Mouse (Mus musculus) adrenal gland, adult (tissue): ENCODE measurements around the gene Mn1.
A peak's percentile ranks its signal among the peaks of the same experiment; 100 is the strongest.

Experiments
- DNase-seq, 2 experiments: peaks; one replicate each; pipeline ENCODE4 v3.0.0; 2022 to 2023; ENCODE audit warnings: low spot score in 1 of 2; ENCODE audit not compliant: inconsistent age in 2 of 2

Gene Mn1

DNA sequence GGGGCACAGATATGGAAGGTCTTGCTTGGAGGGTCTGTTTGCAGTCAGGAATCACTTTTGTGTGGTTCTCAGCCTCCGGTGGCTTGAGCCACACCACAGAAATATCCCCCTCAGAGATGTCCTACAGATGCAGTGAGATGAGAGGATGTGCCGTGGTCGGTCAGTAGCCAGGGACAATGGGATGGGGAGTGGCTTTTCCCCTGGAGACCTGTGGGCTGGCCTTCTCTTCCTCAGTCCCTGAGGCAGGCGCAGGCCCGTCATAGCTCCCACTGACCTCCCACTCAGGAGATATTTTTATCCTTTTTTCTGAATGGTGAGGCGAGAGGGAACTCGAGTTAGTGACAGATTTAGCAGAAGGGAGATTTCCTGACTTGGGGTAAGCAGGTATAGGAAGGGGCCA lies 12.6 kb downstream of the Mn1 start:
- DNase-seq, result peak in 1 of 2 experiments; percentile 48

DNA sequence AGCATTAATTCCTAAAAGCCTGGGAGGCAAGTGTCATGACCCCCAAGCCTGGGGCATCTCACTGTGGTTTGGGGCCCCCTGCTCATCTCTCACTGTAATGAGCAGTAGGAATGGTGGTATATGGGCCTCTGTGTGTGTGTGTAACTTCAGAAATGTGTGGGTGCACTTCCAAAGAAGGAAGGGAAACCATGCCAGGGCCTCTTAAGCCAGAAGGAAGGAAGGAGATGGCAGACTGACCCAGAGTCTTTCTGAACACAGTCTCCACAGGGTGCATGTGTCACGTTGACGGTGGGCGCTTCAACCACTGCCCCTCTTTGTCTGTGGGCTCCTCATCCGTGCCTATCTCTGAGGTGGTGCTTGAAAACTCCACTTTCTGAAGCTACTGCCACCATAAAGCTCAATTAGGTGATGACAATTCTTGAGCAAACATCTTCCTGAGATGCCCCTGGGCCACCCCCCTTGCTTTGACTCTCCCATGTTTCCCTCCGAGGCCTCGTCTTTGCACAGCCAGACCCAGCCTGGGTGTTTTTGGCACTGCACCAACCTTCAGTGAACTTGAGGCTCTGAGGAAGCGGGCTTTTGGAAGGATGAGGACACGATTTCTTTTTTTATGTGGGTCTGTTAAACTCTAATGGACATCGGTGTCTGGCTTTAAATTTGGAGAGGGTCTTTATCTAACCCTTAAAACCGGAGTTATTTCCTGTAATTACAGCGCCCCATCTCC lies 14.0 kb downstream of the Mn1 start:
- DNase-seq, result no peak

DNA sequence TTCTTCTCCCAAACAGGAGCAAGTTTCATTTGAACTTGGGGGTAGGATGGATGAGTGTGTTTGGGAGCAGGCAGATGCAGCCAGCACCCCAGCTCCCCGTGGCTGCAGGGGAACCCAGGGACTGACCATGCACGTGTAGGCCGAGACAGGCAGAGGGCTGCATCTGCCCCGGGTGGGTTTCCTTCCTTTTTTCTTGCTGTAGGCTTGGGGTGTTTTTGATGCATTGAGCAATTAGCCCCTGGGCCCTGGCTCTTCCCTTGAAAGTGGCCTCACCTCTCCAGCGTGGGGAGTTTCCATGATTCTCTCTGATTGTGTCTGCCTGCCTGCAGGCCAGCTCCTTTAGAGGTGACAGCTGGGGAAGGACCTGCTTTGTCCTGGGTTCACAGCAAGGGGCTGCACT lies 15.7 kb downstream of the Mn1 start:
- DNase-seq, result no peak

DNA sequence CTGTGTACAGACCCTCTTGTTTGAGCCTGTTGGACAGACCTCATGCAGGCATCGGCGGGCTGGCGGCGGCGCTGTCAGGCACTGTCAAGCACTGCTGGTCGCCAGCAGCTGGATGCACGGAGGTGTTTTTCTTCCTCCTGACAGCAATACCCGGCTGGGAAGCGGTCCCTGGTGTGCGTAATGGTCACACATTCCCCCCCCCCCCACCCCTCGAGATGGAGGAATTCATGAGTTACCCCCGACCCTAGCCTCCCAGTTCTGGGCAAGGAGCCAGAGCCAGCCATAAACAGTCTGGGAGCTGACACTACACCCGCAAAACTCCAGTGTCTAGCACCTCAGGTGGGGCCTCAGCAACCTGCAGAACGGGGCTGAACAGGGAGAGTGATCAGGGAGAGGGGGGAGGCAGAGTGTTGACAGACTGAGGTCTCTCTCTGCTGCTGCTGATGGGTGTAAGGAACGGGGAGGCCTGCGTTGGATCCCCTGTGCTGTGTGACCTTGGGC lies 17.2 kb downstream of the Mn1 start:
- no peak for DNase-seq

DNA sequence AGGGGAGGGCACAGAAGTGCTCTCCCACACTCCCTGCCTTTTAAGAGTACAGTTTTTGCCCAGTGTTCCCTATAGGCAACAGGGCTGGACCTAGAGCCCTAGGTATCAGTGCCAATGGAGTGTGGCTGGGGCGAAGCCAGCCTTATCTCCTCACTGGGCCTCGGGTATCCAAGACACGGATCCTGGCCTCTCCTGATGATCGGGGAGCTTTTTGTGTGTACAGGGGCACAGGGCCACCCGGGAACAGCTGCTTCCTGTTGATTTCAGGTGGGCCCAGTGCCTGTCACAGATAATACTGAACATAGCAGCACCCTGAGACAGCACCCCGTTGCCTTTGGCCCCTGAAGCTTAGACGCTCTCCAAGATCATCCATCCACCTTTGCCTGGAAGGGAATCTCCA lies 19.1 kb downstream of the Mn1 start:
- DNase-seq, result no peak

DNA sequence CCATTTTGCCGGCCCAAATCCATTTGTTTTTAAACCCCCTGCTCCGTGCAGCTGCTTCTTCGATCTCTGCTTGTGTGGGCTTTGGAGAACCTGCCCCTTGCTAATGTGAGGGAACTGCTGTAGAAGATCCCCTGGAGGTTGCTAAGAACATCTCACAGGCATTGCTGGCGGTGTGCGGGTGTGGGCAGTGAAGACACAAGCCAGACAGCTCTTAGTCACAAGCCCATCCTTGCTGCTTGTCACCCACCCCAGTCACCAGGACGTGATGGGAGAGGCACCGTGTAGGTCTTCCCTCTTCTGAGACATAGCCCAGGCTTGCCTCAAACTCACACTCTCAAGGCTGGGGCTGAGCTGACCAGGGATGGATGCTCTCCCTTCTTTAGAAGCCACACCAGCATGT lies 20.0 kb downstream of the Mn1 start:
- DNase-seq, result no peak

DNA sequence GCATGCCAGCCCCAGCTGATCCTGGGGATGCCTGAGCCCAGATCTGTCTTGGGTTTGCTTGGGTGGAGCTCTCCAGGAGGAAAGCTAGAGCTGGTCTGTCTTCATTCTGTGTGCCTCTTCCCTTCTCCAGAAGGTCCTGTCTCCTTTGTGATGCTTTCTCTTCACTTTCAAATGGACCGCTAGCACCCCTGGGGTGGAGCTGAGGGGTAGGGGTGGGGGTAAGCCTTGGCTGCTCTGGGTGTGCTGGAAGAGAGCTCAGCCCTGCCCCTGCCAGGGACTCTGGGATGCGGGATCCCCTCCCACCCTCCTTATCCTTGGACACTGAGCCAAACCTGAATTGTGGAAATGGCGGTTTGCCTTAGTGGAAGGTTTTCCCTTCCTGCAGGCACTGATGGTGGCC lies 21.2 kb downstream of the Mn1 start:
- DNase-seq, result no peak

DNA sequence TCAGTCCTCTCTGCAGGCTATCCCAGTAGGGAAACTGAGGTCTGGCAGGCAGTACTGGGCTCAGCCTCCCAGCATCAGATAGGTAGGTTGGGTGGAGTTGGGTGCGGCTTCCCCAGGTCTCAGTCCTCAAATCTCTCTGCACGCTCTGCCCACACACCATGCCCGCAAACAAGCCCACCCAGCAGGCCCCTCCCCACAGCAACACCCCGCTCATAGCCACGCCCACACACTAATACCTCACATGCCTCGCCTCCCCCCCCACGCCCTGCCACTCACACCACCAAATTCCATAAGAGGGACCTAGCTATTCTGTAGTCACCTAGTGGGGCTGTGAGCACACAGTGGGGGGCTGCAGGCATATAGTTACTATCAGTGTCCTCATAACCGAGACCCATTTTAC lies 21.7 kb downstream of the Mn1 start:
- DNase-seq, result no peak

DNA sequence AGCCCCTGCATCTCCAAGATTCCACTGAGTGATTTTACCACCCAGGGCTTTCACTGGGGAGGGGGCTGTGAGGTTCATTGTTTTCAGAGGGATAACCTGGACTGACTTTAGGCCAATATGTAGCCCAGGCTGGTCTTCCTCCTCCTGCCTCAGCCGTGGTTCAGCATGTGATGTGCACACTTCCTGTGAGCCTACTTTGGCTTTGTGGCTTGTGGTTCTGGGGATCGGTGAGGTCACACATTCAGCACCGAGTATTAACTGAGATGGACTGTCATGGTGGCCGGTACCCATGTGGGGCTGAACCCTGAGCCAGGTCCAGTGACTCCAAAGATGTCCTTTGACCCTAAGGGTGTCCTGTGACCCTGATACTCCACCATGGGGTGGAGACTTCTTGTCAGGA lies 23.1 kb downstream of the Mn1 start:
- DNase-seq, result no peak

DNA sequence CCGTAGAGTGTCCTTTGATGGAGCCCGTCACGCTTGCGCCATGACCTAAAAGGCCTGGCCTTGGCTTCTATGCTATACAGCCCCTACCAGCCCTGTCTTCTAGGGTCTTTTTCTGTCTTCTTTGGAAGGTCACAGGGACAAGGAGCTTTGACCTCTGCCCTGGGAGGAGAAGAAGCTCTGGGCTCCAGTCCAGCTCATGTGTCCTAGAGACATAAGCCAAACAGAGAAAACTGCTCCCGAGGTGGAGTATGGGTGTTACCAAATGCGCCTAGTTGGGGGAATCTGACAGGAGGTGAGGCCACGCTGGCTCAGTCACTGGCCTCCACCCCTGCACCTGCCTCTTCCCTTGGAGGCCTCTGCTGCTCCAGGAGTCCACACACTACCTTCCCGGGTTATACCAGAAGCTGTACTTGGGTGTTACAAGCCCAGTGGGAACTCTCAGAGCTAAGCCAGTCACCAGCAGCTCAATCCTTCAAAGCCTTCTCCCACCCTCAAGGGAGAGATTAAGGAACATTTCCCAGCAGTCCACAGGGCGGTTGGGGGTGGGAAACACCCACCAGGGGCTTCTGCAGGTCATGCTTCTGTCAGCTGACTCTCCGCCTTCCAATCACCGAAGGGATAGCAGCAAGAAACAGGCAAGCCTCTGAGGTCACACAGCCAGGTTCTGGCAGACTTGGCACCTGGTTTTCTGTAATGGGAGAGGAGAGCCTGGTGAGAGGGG lies 25.1 kb downstream of the Mn1 start:
- no peak for DNase-seq

DNA sequence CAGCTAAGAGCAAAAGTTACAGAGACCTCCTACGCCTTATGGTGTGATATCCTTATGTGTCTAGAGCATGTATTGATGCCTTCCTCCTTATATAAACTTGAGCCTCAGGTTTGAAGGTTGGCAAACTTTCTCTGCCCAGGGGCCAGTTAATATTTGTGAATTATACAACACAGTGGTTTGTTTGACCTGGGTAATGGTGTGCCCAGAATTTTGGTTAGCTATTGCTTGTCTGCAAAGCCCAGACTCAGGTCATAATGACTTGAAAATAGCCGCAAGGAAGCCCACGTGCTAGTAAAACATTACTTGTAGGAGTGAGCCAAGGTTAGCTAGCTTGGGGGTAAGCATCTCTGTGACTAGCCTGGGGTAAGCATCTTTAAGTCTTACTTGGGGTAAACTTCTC lies 26.5 kb downstream of the Mn1 start:
- DNase-seq, result no peak

DNA sequence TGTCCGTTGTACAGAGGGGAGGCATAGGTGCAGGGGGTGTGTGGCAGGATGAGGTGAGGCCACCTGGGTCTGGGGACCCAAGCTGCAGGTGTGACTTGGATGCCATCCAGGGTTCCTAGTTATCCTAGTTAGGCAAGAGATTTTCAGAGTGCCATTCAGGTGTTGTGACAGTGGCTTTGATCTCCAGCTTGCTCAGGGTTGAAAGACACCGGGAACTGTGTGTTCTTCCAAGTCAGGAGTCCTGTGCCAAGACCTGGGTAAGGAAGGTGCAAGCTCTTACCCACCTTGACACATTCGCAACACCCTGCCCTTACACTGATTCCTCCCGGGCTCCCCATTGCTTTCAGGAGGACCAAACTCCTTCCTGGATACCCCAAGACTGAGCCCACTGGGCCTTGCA lies 27.2 kb downstream of the Mn1 start:
- DNase-seq, result no peak

DNA sequence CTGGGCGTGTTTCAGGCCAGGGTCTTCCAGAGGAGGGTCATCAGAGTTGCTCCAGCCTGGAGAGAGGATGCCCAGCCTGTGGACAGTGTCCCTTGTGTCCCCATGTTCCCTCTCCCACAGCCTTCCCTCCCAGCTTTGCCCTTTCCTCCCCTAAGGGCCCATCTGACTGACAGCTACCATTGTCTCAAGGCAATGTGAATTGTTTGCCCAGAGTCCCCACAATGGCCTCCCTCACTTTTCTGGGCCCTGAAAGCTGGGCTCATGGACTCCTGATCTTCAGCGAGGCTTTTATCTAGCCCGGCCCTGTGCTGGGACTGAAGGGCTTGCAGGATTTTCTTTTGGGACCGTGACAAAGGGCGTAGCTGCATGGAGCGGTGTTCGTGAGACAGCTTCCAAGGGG lies 29.5 kb downstream of the Mn1 start:
- no peak for DNase-seq

DNA sequence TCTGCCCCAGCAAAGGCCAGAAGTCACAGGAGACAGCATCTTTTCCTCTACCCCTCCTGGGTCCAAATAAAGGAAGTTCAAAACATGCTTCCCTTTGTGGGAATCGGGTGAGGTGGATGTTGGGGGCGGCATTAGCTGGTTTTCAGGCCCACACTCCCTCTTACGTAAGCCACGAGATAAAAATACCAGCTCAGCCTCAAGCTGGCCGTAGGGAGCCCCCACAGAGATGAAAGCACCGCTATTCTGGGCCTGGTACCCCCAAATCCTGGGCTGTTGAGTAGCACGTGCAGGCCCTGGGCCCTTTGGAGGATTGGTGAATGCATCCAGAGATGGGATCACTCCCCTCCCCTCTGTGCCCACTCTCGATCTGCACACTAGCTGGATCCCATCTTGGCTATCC lies 32.5 kb downstream of the Mn1 start:
- no peak for DNase-seq

DNA sequence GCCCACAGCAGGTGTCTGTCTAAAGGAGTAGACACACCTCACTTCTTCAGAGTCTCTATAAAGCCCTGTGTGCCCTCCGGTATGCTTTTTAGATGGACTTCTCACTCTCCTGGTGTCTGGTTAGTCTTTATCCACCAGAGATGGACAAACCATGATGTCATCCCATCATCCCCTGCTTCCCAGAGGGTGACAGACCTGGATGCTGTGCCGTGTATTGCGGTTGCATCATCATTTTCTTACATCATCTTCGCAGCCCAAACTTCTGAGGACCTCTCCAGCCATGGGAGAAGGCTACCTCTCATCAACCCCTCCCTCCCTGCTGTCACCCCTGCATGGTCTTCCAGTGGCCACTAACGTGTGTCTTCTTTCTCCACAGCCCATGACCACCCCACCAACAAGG lies 37.1 kb downstream of the Mn1 start:
- no peak for DNase-seq

DNA sequence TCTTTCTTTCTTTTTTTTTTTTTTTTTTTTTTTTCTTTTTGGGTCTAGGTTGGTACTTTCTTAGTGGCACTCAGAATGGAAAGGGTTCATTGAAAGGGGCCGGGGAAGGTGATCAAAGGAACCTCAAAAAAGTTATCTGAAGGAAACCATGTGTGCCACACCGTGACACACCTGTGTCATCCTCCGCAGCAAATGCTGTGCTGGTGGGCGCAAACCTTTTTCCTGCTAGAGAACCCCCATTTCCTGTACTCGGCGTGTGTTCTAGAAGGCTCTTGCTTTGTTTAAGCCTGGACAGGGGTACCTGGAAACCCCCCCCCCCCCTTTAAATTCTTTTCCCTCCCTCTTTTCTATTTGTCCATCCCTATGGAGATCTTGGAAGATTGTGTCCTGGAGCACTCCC lies 37.7 kb downstream of the Mn1 start:
- DNase-seq, result no peak

DNA sequence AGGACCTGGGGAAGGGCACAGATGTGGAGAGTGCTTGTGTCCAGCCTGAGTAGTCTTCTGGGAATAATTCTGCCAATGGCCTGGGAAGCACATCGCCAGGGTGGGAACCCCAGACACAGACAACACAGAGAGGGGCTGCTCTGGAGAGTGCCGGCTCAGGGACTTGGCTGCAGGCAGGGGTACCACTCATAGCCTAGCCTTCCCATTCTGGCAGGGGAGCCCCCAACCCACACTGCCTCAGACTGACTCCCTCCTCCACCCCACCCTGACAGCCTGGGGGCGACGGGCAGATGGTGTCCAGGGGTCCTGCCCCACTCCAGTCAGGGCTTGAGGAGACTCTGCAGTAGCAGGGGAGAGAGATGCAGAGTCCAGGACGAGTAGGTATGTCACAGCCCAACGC lies 41.5 kb downstream of the Mn1 start:
- DNase-seq, result no peak

DNA sequence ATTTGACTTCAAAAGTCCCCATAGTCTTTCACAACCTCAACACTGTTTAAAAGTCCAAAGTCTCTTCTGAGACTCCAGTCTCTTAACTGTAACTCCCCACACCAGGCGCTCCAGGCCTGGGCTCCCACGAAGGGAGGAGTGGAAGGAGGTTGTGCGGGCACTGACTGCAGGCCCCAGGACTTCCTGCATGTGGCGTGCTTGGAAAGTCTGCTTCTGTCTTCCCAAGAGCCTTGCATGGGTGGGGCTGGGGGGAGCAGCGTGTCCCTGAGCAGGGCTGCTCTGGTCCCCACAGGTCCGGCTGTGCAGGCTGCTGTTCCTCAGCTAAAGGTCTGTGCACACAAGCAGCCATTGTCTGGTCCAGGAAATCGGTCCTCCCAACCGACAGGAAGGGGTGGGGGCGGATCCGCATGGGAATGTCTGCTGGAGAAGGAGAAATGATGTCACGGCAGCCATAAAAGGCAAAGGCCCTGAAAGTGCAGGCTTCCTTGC lies 48.7 kb downstream of the Mn1 start:
- peak; percentile 49 to 61 for DNase-seq

DNA sequence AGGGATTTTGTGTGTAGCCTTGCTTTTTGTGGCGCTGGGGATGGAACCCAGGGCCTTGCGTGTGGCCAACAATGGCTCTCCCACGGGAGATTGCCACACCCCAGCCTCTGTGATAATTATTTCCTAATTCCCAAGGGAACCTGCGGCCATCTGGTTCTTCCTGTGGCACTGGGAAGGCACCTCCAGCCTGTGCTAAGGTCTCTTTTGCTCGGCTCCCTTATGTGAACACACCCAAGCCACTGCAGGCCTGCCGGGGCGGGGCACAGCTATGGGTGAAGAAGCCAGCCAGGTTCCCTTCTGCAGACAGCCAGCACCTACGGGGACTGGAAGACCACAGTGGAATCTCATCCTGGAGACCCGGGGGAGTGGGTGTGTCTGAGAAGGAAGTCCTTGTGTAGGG lies 49.3 kb downstream of the Mn1 start:
- DNase-seq, result peak in 1 of 2 experiments; percentile 22

DNA sequence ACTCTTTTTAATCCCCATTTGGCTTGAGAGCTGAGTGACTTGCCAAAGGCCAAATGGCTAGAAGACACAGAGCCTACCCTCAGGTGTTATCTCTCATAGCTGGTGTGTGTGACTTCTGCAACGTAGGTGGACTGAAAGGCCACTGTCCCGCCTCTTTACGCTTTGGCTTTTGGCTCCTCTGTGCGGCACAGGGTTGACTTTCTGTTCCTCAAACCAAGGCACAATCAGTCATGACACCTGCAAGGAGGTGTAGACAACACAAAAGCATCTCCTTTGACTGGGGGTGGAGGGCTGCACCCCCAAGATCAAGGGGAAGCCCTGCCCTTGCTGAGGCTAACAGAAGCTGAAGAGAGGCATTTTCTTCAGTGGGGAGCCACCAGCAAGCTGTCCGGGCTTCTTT lies 50.5 kb downstream of the Mn1 start:
- DNase-seq, result no peak

DNA sequence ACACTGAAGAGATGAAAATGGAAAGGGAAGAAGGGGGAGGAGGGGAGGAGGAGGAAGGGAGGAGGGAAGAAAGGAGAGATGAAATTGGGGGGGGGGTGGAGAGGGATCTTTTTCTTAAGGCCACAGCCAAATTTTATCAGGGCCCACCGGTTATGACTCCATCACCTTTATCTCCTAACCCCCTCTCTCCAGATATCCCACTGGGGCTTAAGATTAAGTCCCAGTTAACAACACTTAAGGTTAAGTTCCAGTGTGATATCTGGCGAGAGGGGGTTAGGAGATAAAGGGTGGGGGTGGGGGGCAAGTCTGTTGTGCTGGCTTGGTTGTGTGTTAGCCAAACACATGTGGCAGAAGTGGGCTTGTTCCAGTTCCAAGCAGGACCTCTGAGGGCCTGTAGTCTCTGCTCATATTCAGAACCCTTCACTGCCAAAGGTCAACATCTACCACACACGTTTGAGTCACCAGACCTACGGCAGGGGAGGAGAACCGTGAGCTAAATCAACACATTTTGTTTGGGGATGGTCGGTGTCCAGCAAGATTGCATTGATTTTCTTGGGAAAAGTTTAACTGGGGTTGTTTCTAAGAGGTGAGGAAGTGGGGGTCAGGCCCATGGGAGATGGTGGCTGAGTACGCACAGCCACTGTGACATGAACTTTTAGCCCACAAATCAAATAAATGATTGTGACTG lies 52.2 kb downstream of the Mn1 start:
- no peak for DNase-seq

DNA sequence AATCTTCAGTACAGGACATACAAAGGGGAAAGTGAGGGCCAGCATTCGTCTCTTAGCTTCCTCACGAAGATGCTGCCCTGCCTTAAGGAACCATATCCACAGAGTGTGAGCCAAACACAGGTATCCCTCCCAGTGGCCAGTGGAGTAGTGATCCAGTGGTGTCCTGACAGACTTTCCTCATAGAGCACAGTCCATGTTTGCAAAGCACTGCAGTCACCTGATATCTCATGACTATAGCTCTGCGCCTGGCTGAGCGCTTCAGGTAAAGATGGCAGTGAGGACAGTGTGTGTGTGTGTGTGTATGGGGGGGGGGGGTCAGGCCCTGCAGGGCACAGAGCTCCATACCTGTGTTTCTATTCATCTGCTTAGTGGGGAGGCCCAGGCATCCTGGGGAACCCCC lies 53.7 kb downstream of the Mn1 start:
- no peak for DNase-seq
